Mouse (Mus musculus) adipose tissue, adult 10 weeks (tissue): Measurements from ENCODE around the gene Arhgap17. TPM values are rescaled to one million over a fixed set of nuclear protein-coding genes. Genes with fewer than 3 reads are reported as not detected.

Source experiments
- polyA plus RNA-seq: library from polyadenylated mRNA; stranded (reverse); fragments of 350-450 nt; fragmentation: Illumina TruSeq; extraction: RNeasy Lipid Tissue Mini Kit (QIAGEN cat#74804); gene quantifications from one replicate; pipeline ENCODE4 v1.2.3, GENCODE M21; 2014; ENCODE audit warnings: low read depth, low replicate concordance

Arhgap17 gene
- 38.7 TPM for polyA plus RNA-seq

DNA sequence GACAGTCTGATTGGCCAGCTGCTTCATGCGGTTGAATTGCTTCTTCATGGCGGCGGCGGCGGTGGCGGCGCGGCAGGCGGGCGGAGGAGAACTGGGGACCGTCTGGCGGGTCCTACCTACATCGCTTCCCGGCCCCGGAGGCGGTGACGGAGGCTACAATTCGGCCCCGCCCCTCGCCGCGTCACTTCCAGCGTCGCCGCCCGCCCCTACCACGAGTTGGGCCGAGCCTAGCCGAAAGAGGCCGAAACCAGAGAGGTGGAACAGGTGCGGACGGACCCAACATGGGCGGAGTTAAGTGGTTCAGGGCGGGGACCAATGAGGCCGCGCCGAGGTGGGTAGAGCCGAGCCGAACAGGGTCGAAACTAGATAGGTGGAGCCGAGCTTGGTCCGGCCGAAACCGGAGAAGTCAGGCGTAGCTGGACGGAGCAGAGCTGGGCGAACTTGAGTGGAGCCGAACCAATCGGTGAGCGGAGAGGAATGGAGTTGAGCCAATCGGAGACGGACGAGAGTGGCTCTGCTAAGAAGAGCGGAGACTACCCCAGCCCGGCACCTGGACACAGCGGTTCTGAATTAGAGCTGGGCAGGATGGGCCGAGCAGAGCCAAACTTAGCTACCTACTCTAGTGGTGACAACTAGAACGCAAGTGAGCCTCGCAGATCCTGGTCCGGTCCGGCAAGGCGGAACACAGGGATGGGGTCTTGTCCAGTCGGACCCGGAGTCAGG lies at the start of gene Arhgap17, which contains the start of gene Lcmt1:
Gene Arhgap17 (minus strand): TSS at position 157 of the 723 bp plus-strand sequence.
Gene Lcmt1 (plus strand): TSS at position 26 of the 723 bp plus-strand sequence.

Other genes starting within 250 kb of the Arhgap17 start
- gene Tnrc6a, start 246.0 kb downstream of the Arhgap17 start, polyA plus RNA-seq = 37.0 TPM
- not detected for gene Slc5a11, start 155.1 kb downstream of the Arhgap17 start, polyA plus RNA-seq
- gene Lcmt1, start 131 bp downstream of the Arhgap17 start, polyA plus RNA-seq = 60.8 TPM
- 0.65 TPM for gene Aqp8, start 92.4 kb upstream of the Arhgap17 start, polyA plus RNA-seq
- 0.61 TPM for gene Zkscan2, start 130.5 kb upstream of the Arhgap17 start, polyA plus RNA-seq